Mouse (Mus musculus) liver, adult (tissue): ENCODE results near the gene Saa4.

Experiments used
- GATA4 ChIP-seq: IDR thresholded peaks from 2 replicates; pipeline ENCODE4 v1.6.1; 2014; ENCODE audit warnings: mild to moderate bottlenecking, low read length; ENCODE audit not compliant: insufficient replicate concordance

Gene Saa4

DNA sequence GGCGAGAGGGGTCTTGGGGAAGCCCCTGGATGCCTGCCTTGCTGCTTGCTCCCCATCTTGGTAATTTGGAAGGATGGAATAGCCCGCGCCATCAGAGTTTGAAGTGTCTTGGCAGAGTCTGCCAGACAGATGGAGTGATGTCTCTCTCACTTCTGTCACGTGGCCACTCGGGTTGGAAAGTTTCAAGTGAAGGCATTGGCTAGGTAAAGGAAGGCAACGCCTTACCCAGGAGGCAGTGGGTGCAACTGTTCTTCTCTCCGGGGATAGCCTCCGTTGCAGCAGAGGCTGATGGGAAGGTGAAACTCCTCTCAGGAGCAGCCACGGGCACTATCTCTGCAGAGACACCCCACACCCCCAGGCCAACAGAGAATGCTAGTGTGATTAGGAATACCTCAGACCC is 11.9 kb downstream of the Saa4 start:
- TF ChIP-seq GATA4, result no peak

DNA sequence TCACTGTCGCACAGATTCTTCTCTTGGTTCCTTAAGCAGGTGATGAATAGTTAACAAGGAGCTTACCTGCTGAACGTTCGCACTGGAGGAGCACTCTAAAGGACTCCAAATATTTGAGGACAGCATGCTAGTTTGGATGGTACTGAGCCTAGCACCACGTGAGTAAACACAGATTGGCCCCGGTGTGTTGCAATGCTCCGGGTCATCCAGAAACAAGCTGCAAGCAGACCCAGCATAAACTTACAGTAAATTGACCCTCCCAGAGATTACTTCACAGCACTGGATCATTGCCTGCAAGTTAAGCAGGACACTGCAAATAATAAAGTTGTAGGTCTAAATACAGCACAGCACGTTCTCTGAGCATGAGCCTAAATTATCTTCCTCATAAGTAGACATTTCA is 12.9 kb downstream of the Saa4 start:
- no peak for TF ChIP-seq GATA4

GRCm38 (mm10) chr7:46718591-46719270 is 13.7 kb downstream of the Saa4 start:
- no peak for TF ChIP-seq GATA4

DNA sequence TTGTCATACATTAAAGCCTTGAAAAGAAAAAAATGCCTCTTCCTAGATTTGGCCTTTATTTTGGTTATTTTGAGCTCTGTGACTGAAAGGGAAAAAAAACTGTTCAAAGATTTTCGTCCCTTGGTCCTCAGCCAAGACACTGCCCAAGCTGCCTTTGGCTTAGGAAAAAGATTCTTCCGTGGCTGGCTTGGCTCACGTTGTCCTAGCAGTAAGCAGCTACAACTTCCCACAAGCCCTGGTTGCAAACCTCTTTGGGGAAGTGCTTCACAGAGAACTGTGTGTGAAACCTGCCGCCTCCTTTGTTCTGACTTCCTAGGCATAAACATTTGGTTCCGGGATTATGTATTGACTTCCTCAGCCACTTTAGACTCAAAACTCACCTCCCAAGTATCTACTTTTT is 15.5 kb downstream of the Saa4 start:
- TF ChIP-seq GATA4, result no peak

DNA sequence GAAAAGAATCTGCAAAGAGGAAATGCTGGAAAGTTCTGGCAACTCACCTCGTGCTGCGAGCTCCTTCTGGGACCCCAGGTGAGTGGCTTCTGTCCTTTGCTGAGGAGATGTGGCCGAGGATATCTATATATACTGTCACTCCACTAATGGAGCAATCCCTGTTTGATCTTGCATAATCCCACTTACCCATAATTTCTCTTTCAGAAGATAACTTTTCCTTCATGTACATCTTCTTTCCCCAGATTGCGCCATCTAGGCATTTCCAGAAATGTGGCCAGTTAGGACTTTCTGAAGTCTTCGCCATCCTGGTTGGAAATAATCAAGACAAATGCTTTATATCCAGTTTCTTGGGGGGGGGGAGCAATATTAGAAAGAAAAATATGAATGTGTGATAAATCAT is 16.8 kb downstream of the Saa4 start, which contains the start of gene Saa3:
Gene Saa3 (minus strand): TSS at position 101 of the 400 bp plus-strand sequence.
- no peak for TF ChIP-seq GATA4

GRCm38 (mm10) chr7:46714518-46714917 is 17.9 kb downstream of the Saa4 start:
- no peak for TF ChIP-seq GATA4

DNA sequence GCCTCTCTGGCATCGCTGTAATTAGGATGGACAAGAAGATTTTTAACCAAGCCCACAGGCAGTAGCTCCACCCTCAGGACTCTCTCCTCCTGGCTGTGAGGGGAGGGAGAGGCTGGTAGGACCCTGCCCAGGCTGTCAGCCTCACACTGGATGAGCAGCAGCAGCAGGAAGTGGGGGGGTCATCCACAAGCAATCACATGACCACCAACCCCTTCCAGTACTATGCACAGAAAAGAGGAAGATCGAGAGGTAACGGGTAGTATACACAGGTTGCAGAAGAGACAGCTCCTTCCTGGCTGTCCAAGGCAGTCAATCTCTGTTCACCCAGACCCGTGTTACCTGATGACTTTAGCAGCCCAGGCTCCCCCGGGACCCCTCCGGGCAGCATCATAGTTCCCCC is 20.2 kb downstream of the Saa4 start:
- TF ChIP-seq GATA4, result no peak

GRCm38 (mm10) chr7:46710390-46710844 is 22.0 kb downstream of the Saa4 start, which contains the start of gene Saal1:
Saal1 (minus strand) TSS chr7:46710680.
- TF ChIP-seq GATA4, result no peak; the same call in 1 of the 2 replicates

GRCm38 (mm10) chr7:46700521-46701025 is 31.8 kb downstream of the Saa4 start:
- TF ChIP-seq GATA4, result no peak

- no peak for TF ChIP-seq GATA4
Observed at GRCm38 (mm10) chr7:46696754-46697153, 35.6 kb downstream of the Saa4 start.

DNA sequence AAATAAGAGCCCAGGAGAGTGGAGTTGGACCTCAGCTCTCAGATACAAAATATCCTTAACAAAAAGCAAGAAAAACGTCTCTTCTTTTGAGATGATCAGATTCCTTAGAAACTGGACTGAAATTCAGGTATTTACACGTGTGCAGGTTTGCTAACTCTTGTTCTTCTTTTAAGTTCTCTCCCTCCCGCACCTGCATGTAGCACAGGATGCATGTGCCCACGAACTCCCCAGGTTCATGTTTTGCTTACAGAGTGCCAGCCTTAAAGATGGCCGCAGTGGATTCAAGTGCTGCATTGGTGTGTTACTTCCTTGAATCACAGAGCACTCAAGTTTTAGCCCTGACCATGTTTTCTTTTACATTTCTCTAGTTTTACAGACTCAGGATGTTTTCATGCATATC is 45.6 kb downstream of the Saa4 start:
- no peak for TF ChIP-seq GATA4

GRCm38 (mm10) chr7:46680732-46681131 is 51.7 kb downstream of the Saa4 start:
- TF ChIP-seq GATA4, result no peak

- TF ChIP-seq GATA4, result no peak
Observed at GRCm38 (mm10) chr7:46678417-46678816, 54.0 kb downstream of the Saa4 start.
